Mouse (Mus musculus) testis, adult 2 months (tissue): ENCODE results near the gene Gnb1l.

ENCODE experiments used
- CTCF ChIP-seq: fragments of 200-500 bp; IDR thresholded peaks from 2 replicates; pipeline ENCODE4 v1.5.1; 2012; ENCODE audit warnings: low read depth, mild to moderate bottlenecking, inconsistent platforms, low read length, moderate library complexity; ENCODE audit not compliant: control insufficient read depth, insufficient read depth, insufficient replicate concordance
- POLR2A ChIP-seq: fragments of 200-500 bp; IDR thresholded peaks from 2 replicates; pipeline ENCODE4 v1.6.1; 2012; ENCODE audit warnings: low read depth, mild to moderate bottlenecking, inconsistent platforms, low read length, moderate library complexity; ENCODE audit not compliant: control insufficient read depth

DNA sequence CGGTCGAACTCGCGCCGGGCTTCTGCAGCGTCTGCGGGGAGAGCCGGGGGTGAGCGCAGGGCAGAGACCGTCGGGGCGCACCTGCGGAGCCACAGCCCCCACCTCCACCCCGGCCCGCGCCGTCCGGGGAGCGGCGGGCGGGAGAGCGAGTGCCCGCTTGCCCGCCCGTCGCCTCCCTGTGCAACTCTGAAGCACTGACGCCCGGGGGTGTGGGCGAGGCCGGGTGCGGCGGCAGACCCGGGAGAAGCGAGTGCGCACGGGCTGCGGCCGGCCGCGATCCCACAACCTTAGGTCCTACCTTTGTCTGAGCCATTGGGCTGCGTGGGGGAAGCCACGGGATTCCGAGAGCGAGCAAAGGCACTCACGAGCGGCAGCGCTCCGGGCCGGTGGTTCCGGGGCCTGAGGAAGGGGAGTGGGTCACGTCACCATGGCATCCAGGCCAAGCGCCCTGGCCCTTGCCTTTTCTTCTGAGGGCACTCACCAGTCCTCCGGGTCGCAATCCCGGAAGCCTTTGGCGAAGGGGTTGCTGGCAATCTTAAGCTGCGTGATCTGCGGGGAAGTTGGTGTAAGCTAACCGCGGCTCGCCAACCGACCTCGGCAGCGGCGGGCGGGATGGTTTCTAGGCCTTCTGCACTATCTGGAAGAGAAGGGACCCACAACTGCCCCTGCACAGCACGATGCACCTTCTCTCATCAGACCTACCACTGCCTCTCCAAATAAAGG, 84.1 kb downstream of the Gnb1l start:
- TF ChIP-seq POLR2A (no peak), CTCF (no peak)
